Mouse (Mus musculus): ENCODE measurements around the gene Serpinb9b. TPM values are rescaled to one million over a fixed set of nuclear protein-coding genes. Genes with fewer than 3 reads are reported as not detected.

The Serpinb9b gene
- polyA plus RNA-seq, 1 experiment from 2014 or later: 0.25 TPM

- Histone ChIP-seq H3K4me3 (ENCODE audit: low read depth, low read length) (no peak overlapping the region), H3K27me3 (replicated peaks; ENCODE audit: control insufficient read depth, insufficient read depth, low read length) (no peaks in the 10 kb centered on the region), H3K4me2 (ENCODE audit: low read length) (no peak overlapping the region), H3K27ac (ENCODE audit: low read depth, low read length) (no peak overlapping the region), H3K9ac (ENCODE audit: low read length) (no peak overlapping the region), H3K9me3 (replicated peaks; ENCODE audit: control insufficient read depth, low read length) (no peaks in the 10 kb centered on the region), H3K4me1 (ENCODE audit: control insufficient read depth, insufficient read depth, low read length) (no peaks in the 10 kb centered on the region), H3K36me3 (ENCODE audit: control insufficient read depth, insufficient read depth, low read length) (no peaks in the 10 kb centered on the region)
- WGBS: 68% methylated on average over 1 of the region's 1 CpGs
- ATAC-seq: no peak
- no peak for DNase-seq (ENCODE audit: low spot score)
These were observed 40.3 kb downstream of the Serpinb9b start for GRCm38 (mm10) chr13:33067387-33067977.

GRCm38 (mm10) chr13:33068164-33068563 is 40.9 kb downstream of the Serpinb9b start:
- no peak overlapping the region for H3K4me2 ChIP-seq (ENCODE audit: low read length)
- H3K9me3 ChIP-seq (replicated peaks; ENCODE audit: control insufficient read depth, low read length): no peaks in the 10 kb centered on the region
- H3K4me3 ChIP-seq (ENCODE audit: low read depth, low read length): no peak overlapping the region
- ATAC-seq (no peak), DNase-seq (ENCODE audit: low spot score) (no peak)
- no peaks in the 10 kb centered on the region for H3K36me3 ChIP-seq (ENCODE audit: control insufficient read depth, insufficient read depth, low read length)
- 86% methylated on average over 3 of the region's 3 CpGs for WGBS
- no peak overlapping the region for H3K27ac ChIP-seq (ENCODE audit: low read depth, low read length)
- H3K4me1 ChIP-seq (ENCODE audit: control insufficient read depth, insufficient read depth, low read length): no peaks in the 10 kb centered on the region
- H3K9ac ChIP-seq (ENCODE audit: low read length): no peak overlapping the region
- H3K27me3 ChIP-seq (replicated peaks; ENCODE audit: control insufficient read depth, insufficient read depth, low read length): no peaks in the 10 kb centered on the region

GRCm38 (mm10) chr13:33071776-33072175 is 44.6 kb downstream of the Serpinb9b start:
- ATAC-seq (no peak), DNase-seq (ENCODE audit: low spot score) (no peak)
- no peak overlapping the region for H3K4me2 ChIP-seq (ENCODE audit: low read length)
- H3K9me3 ChIP-seq (replicated peaks; ENCODE audit: control insufficient read depth, low read length): no peaks in the 10 kb centered on the region
- 85% methylated on average over 5 of the region's 5 CpGs for WGBS
- H3K4me1 ChIP-seq (ENCODE audit: control insufficient read depth, insufficient read depth, low read length): no peaks in the 10 kb centered on the region
- H3K36me3 ChIP-seq (ENCODE audit: control insufficient read depth, insufficient read depth, low read length): no peaks in the 10 kb centered on the region
- no peak overlapping the region for H3K27ac ChIP-seq (ENCODE audit: low read depth, low read length)
- no peak overlapping the region for H3K9ac ChIP-seq (ENCODE audit: low read length)
- H3K27me3 ChIP-seq (replicated peaks; ENCODE audit: control insufficient read depth, insufficient read depth, low read length): no peaks in the 10 kb centered on the region
- H3K4me3 ChIP-seq (ENCODE audit: low read depth, low read length): no peak overlapping the region

GRCm38 (mm10) chr13:33074029-33074428 is 46.8 kb downstream of the Serpinb9b start:
- H3K4me2 ChIP-seq (ENCODE audit: low read length): no peak overlapping the region
- no peak overlapping the region for H3K27ac ChIP-seq (ENCODE audit: low read depth, low read length)
- no peak overlapping the region for H3K9ac ChIP-seq (ENCODE audit: low read length)
- H3K36me3 ChIP-seq (ENCODE audit: control insufficient read depth, insufficient read depth, low read length): no peaks in the 10 kb centered on the region
- no peaks in the 10 kb centered on the region for H3K9me3 ChIP-seq (replicated peaks; ENCODE audit: control insufficient read depth, low read length)
- no peak for ATAC-seq
- no peaks in the 10 kb centered on the region for H3K4me1 ChIP-seq (ENCODE audit: control insufficient read depth, insufficient read depth, low read length)
- H3K27me3 ChIP-seq (replicated peaks; ENCODE audit: control insufficient read depth, insufficient read depth, low read length): no peaks in the 10 kb centered on the region
- no peak overlapping the region for H3K4me3 ChIP-seq (ENCODE audit: low read depth, low read length)
- DNase-seq (ENCODE audit: low spot score): no peak

- no peaks in the 10 kb centered on the region for H3K36me3 ChIP-seq (ENCODE audit: control insufficient read depth, insufficient read depth, low read length)
- 79% methylated on average over 3 of the region's 3 CpGs for WGBS
- ATAC-seq: no peak
These were observed 49.0 kb downstream of the Serpinb9b start for GRCm38 (mm10) chr13:33076247-33076646.

GRCm38 (mm10) chr13:33077026-33077685 is 49.9 kb downstream of the Serpinb9b start:
- DNase-seq (ENCODE audit: low spot score) (no peak), ATAC-seq (no peak)
- Histone ChIP-seq H3K27ac (ENCODE audit: low read depth, low read length) (no peak overlapping the region), H3K36me3 (ENCODE audit: control insufficient read depth, insufficient read depth, low read length) (no peaks in the 10 kb centered on the region), H3K9me3 (replicated peaks; ENCODE audit: control insufficient read depth, low read length) (no peaks in the 10 kb centered on the region), H3K9ac (ENCODE audit: low read length) (no peak overlapping the region), H3K4me2 (ENCODE audit: low read length) (no peak overlapping the region), H3K27me3 (replicated peaks; ENCODE audit: control insufficient read depth, insufficient read depth, low read length) (no peaks in the 10 kb centered on the region), H3K4me3 (ENCODE audit: low read depth, low read length) (no peak overlapping the region), H3K4me1 (ENCODE audit: control insufficient read depth, insufficient read depth, low read length) (no peaks in the 10 kb centered on the region)
- 92% methylated on average over 10 of the region's 10 CpGs for WGBS

More at GRCm38 (mm10) chr13:33076247-33076646, 49.0 kb downstream of the Serpinb9b start:
- Histone ChIP-seq H3K4me3 (ENCODE audit: low read depth, low read length) (no peak overlapping the region), H3K27me3 (replicated peaks; ENCODE audit: control insufficient read depth, insufficient read depth, low read length) (no peaks in the 10 kb centered on the region), H3K27ac (ENCODE audit: low read depth, low read length) (no peak overlapping the region), H3K9ac (ENCODE audit: low read length) (no peak overlapping the region), H3K4me1 (ENCODE audit: control insufficient read depth, insufficient read depth, low read length) (no peaks in the 10 kb centered on the region), H3K4me2 (ENCODE audit: low read length) (no peak overlapping the region), H3K9me3 (replicated peaks; ENCODE audit: control insufficient read depth, low read length) (no peaks in the 10 kb centered on the region)
- no peak for DNase-seq (ENCODE audit: low spot score)

- no peaks in the 10 kb centered on the region for H3K27me3 ChIP-seq (replicated peaks; ENCODE audit: control insufficient read depth, insufficient read depth, low read length)
- ATAC-seq: peak; percentile 68; the same call in 1 of the 2 replicates
- H3K4me1 ChIP-seq (ENCODE audit: control insufficient read depth, insufficient read depth, low read length): no peaks in the 10 kb centered on the region
- 18% methylated on average over 3 of the region's 3 CpGs for WGBS
- H3K4me3 ChIP-seq (ENCODE audit: low read depth, low read length): no peak within 1 kb of the TSS
- no peak within 1 kb of the TSS for H3K27ac ChIP-seq (ENCODE audit: low read depth, low read length)
- DNase-seq (ENCODE audit: low spot score): peak; percentile 69
- H3K9me3 ChIP-seq (replicated peaks; ENCODE audit: control insufficient read depth, low read length): no peaks in the 10 kb centered on the region
- H3K36me3 ChIP-seq (ENCODE audit: control insufficient read depth, insufficient read depth, low read length): no peaks in the 10 kb centered on the region
- H3K9ac ChIP-seq (ENCODE audit: low read length): no peak within 1 kb of the TSS
- H3K4me2 ChIP-seq (ENCODE audit: low read length): no peak within 1 kb of the TSS
These were observed 51.0 kb downstream of the Serpinb9b start, which contains the start of gene Serpinb1b for GRCm38 (mm10) chr13:33078056-33078705. TSS of gene Serpinb1b (plus strand) at chr13:33078575.

- H3K4me2 ChIP-seq (ENCODE audit: low read length): no peak overlapping the region
- no peaks in the 10 kb centered on the region for H3K27me3 ChIP-seq (replicated peaks; ENCODE audit: control insufficient read depth, insufficient read depth, low read length)
- ATAC-seq (peak; percentile 60; the same call in 1 of the 2 replicates), DNase-seq (ENCODE audit: low spot score) (peak; percentile 48)
- no peaks in the 10 kb centered on the region for H3K9me3 ChIP-seq (replicated peaks; ENCODE audit: control insufficient read depth, low read length)
- no peak overlapping the region for H3K27ac ChIP-seq (ENCODE audit: low read depth, low read length)
- no peak overlapping the region for H3K4me3 ChIP-seq (ENCODE audit: low read depth, low read length)
- no peak overlapping the region for H3K9ac ChIP-seq (ENCODE audit: low read length)
- WGBS: 31% methylated on average over 6 of the region's 6 CpGs
- no peaks in the 10 kb centered on the region for H3K36me3 ChIP-seq (ENCODE audit: control insufficient read depth, insufficient read depth, low read length)
- H3K4me1 ChIP-seq (ENCODE audit: control insufficient read depth, insufficient read depth, low read length): no peaks in the 10 kb centered on the region
These were observed 52.2 kb downstream of the Serpinb9b start for GRCm38 (mm10) chr13:33079391-33079790.

- Histone ChIP-seq H3K9me3 (replicated peaks; ENCODE audit: control insufficient read depth, low read length) (no peaks in the 10 kb centered on the region), H3K4me1 (ENCODE audit: control insufficient read depth, insufficient read depth, low read length) (0 out of 2 replicates have a peak, but pooled peaks cover 2% of the 10 kb centered on the region), H3K9ac (ENCODE audit: low read length) (no peak overlapping the region), H3K36me3 (ENCODE audit: control insufficient read depth, insufficient read depth, low read length) (no peaks in the 10 kb centered on the region), H3K27ac (ENCODE audit: low read depth, low read length) (no peak overlapping the region), H3K4me2 (ENCODE audit: low read length) (no peak overlapping the region), H3K27me3 (replicated peaks; ENCODE audit: control insufficient read depth, insufficient read depth, low read length) (no peaks in the 10 kb centered on the region), H3K4me3 (ENCODE audit: low read depth, low read length) (no peak overlapping the region)
- 19% methylated on average over 3 of the region's 3 CpGs for WGBS
- no peak for ATAC-seq
- peak; percentile 7 for DNase-seq (ENCODE audit: low spot score)
These were observed 53.1 kb downstream of the Serpinb9b start for GRCm38 (mm10) chr13:33080356-33080755.

Data from forebrain, embryonic 14.5 days (tissue).